In genomic region chr7:45213708-45214107, GRCm38 (mm10) we compare ENCODE assay signal across 31 mouse cellular contexts. TPM values are rescaled to one million over a fixed set of nuclear protein-coding genes. Genes with fewer than 3 reads are reported as not detected.
DNase-seq lines count a peak whose midpoint lies in the region; ATAC-seq and TF ChIP-seq lines count a peak whose summit lies in the region.
"Had no signal": no experiment of that assay in that cellular context is flagged by ENCODE, and none has a peak within 500 bp of the region (broad histone marks: within the 10 kb centered on the region; RNA-seq: fewer than 3 reads in every experiment).

No protein-coding gene starts in this region.

- H3K27ac ChIP-seq in forebrain, embryonic 13.5 days, result no peak overlapping the region
- no peak overlapping the region for H3K27ac ChIP-seq in forebrain, embryonic 16.5 days (ENCODE audit: low read length)
- no peak overlapping the region for H3K27ac ChIP-seq in testis, adult 2 months (ENCODE audit: control insufficient read depth, insufficient read depth, low read depth, low read length)
- H3K27ac ChIP-seq in liver, embryonic 14.5 days, result no peak overlapping the region
- no peak overlapping the region for H3K27ac ChIP-seq in kidney, embryonic 14.5 days (ENCODE audit: low read depth, low read length)
- H3K27ac ChIP-seq: hindbrain, embryonic 12.5 days; hindbrain, postnatal 0 days; intestine, embryonic 15.5 days; kidney, postnatal 0 days; limb, embryonic 12.5 days; midbrain, embryonic 13.5 days had no signal

- peak overlapping the region; percentile 8; the same call in 1 of the 2 replicates for H3K9ac ChIP-seq in forebrain, embryonic 13.5 days
- no peak overlapping the region for H3K9ac ChIP-seq in forebrain, embryonic 16.5 days (replicated peaks; ENCODE audit: low read depth, low read length)
- no peak overlapping the region for H3K9ac ChIP-seq in liver, embryonic 14.5 days (replicated peaks)
- no peak overlapping the region for H3K9ac ChIP-seq in kidney, embryonic 14.5 days (ENCODE audit: low read depth, low read length)
- H3K9ac ChIP-seq: hindbrain, embryonic 12.5 days; intestine, embryonic 15.5 days; limb, embryonic 12.5 days; midbrain, embryonic 13.5 days had no signal

- peaks cover 15% of the 10 kb centered on the region; the same call in 1 of the 2 replicates for H3K36me3 ChIP-seq in forebrain, embryonic 13.5 days (ENCODE audit: poor library complexity, severe bottlenecking)
- no peaks in the 10 kb centered on the region for H3K36me3 ChIP-seq in forebrain, embryonic 16.5 days (ENCODE audit: control insufficient read depth, insufficient read depth)
- H3K36me3 ChIP-seq in testis, adult 2 months (ENCODE audit: control insufficient read depth, insufficient read depth, low read length), result peaks cover 7% of the 10 kb centered on the region
- H3K36me3 ChIP-seq in liver, embryonic 14.5 days (replicated peaks; ENCODE audit: control insufficient read depth, insufficient read depth, low read depth), result no peaks in the 10 kb centered on the region
- peaks cover 18% of the 10 kb centered on the region for H3K36me3 ChIP-seq in kidney, embryonic 14.5 days (ENCODE audit: control insufficient read depth, insufficient read depth, low read length)
- H3K36me3 ChIP-seq: G1E; intestine, embryonic 15.5 days had no signal

- H3K9me3 ChIP-seq in forebrain, embryonic 13.5 days (replicated peaks), result no peaks in the 10 kb centered on the region
- no peaks in the 10 kb centered on the region; the same call in 1 of the 2 replicates for H3K9me3 ChIP-seq in forebrain, embryonic 16.5 days (ENCODE audit: control insufficient read depth, low read length)
- no peaks in the 10 kb centered on the region for H3K9me3 ChIP-seq in liver, embryonic 14.5 days (ENCODE audit: control insufficient read depth, low read length)
- H3K9me3 ChIP-seq in kidney, embryonic 14.5 days (ENCODE audit: control insufficient read depth, low read length), result no peaks in the 10 kb centered on the region
- H3K9me3 ChIP-seq: G1E; hindbrain, embryonic 12.5 days; intestine, embryonic 15.5 days; limb, embryonic 12.5 days; midbrain, embryonic 13.5 days had no signal

- WGBS in forebrain, embryonic 13.5 days, result 61% methylated on average over 5 of the region's 5 CpGs
- 61% methylated on average over 5 of the region's 5 CpGs for WGBS in forebrain, embryonic 16.5 days
- 52% methylated on average over 5 of the region's 5 CpGs for WGBS in liver, embryonic 14.5 days (ENCODE audit: insufficient replicate concordance)
- 50% methylated on average over 5 of the region's 5 CpGs for WGBS in kidney, embryonic 14.5 days

- H3K27me3 ChIP-seq in forebrain, embryonic 13.5 days, result peaks cover 33% of the 10 kb centered on the region
- peaks cover 15% of the 10 kb centered on the region for H3K27me3 ChIP-seq in forebrain, embryonic 16.5 days (replicated peaks; ENCODE audit: control insufficient read depth, insufficient read depth, low read length)
- H3K27me3 ChIP-seq in testis, adult 2 months (ENCODE audit: control insufficient read depth, insufficient read depth, low read length), result no peaks in the 10 kb centered on the region
- H3K27me3 ChIP-seq in liver, embryonic 14.5 days (ENCODE audit: control insufficient read depth, insufficient read depth, low read length), result peaks cover 21% of the 10 kb centered on the region
- H3K27me3 ChIP-seq in kidney, embryonic 14.5 days (ENCODE audit: control insufficient read depth, insufficient read depth, low read length), result peaks cover 14% of the 10 kb centered on the region; the same call in 1 of the 2 replicates

- no peak for ATAC-seq in forebrain, embryonic 13.5 days
- no peak for ATAC-seq in forebrain, embryonic 16.5 days
- 0 out of 2 replicates have a peak, but pooled peaks have one; percentile 6 for ATAC-seq in liver, embryonic 14.5 days (ENCODE audit: insufficient read depth)
- ATAC-seq in kidney, embryonic 14.5 days (ENCODE audit: low FRiP score, low TSS enrichment), result no peak
- ATAC-seq: forebrain, embryonic 14.5 days; hindbrain, postnatal 0 days; intestine, embryonic 15.5 days; lung, postnatal 0 days; midbrain, embryonic 13.5 days had no signal

- TF ChIP-seq POLR2A in testis, adult 2 months (IDR thresholded peaks at IDR 0.05; ENCODE audit: control insufficient read depth, low read depth, low read length), result no peak

- DNase-seq in testis, postnatal 14 days (ENCODE audit: low spot score), result no peak
- DNase-seq in liver, embryonic 14.5 days (ENCODE audit: low read depth in 3 of 3, low spot score in 3 of 3), result no peak
- DNase-seq in kidney, postnatal 4 days, result no peak
- no peak for DNase-seq in spleen, postnatal 14 days (ENCODE audit: low spot score in 2 of 2)
- DNase-seq: adrenal gland, postnatal 36 days; cerebellum, adult 18-20 months; cerebellum, postnatal 10 days; heart, postnatal 14 days; kidney, adult 2 months; layer of hippocampus, adult 9-11 months; lung, adult 18-20 months; lung, postnatal 4 days; right cerebral cortex, postnatal 25 days; thymus, adult 2 months; thymus, postnatal 36 days had no signal

- H3K4me1 ChIP-seq in forebrain, embryonic 13.5 days, result peaks cover 38% of the 10 kb centered on the region
- H3K4me1 ChIP-seq in forebrain, embryonic 16.5 days (replicated peaks; ENCODE audit: control insufficient read depth, insufficient read depth, low read length), result peaks cover 32% of the 10 kb centered on the region
- H3K4me1 ChIP-seq in testis, adult 2 months (ENCODE audit: control insufficient read depth, insufficient read depth, low read length), result peaks cover 12% of the 10 kb centered on the region
- H3K4me1 ChIP-seq in liver, embryonic 14.5 days (replicated peaks; ENCODE audit: control insufficient read depth in 2 of 2, insufficient read depth in 2 of 2, low read length in 1 of 2), result peaks cover 13 to 19% of the 10 kb centered on the region in 2 experiments
- peaks cover 21% of the 10 kb centered on the region for H3K4me1 ChIP-seq in kidney, embryonic 14.5 days (ENCODE audit: control insufficient read depth, insufficient read depth, low read length)

- H3K4me3 ChIP-seq in forebrain, embryonic 13.5 days, result no peak overlapping the region
- H3K4me3 ChIP-seq in forebrain, embryonic 16.5 days (replicated peaks; ENCODE audit: low read length), result no peak overlapping the region
- H3K4me3 ChIP-seq in testis, adult 2 months (ENCODE audit: control insufficient read depth, low read depth, low read length), result peak overlapping the region; percentile 93
- H3K4me3 ChIP-seq in liver, embryonic 14.5 days (ENCODE audit: insufficient read depth in 1 of 2, low read depth in 2 of 2, low read length in 2 of 2), result no peak overlapping the region
- no peak overlapping the region for H3K4me3 ChIP-seq in kidney, embryonic 14.5 days (ENCODE audit: low read length)
- H3K4me3 ChIP-seq: erythroblast, embryonic 14.5 days; hindbrain, embryonic 12.5 days; intestine, embryonic 15.5 days; limb, embryonic 12.5 days; midbrain, embryonic 13.5 days had no signal

- TF ChIP-seq CTCF in testis, adult 2 months (IDR thresholded peaks at IDR 0.05; ENCODE audit: control insufficient read depth, insufficient read depth, insufficient replicate concordance, low read depth, low read length), result no peak
- no peak for TF ChIP-seq CTCF in liver, embryonic 14.5 days (IDR thresholded peaks at IDR 0.05; ENCODE audit: low read depth)

- no peak for TF ChIP-seq EP300 in liver, embryonic 14.5 days (IDR thresholded peaks at IDR 0.05; ENCODE audit: low read depth)

- no peak overlapping the region for H3K4me2 ChIP-seq in forebrain, embryonic 13.5 days
- H3K4me2 ChIP-seq in forebrain, embryonic 16.5 days (ENCODE audit: low read length), result no peak overlapping the region
- no peak overlapping the region for H3K4me2 ChIP-seq in liver, embryonic 14.5 days (ENCODE audit: low read depth)
- no peak overlapping the region for H3K4me2 ChIP-seq in kidney, embryonic 14.5 days (replicated peaks; ENCODE audit: low read depth, low read length)
- H3K4me2 ChIP-seq: hindbrain, embryonic 12.5 days; intestine, embryonic 15.5 days; limb, embryonic 12.5 days; midbrain, embryonic 13.5 days had no signal

RNA-seq across cellular contexts. Expression of gene Dkkl1, which starts 1.8 kb away (rescaled TPM):
- 0.59 and 0.63 TPM in 2 replicates for polyA plus RNA-seq in forebrain, embryonic 13.5 days (2015; fragmentation: Nextera tagmentation; extraction: Ambion mirVana)
- 1.1 and 2.2 TPM in 2 replicates for polyA plus RNA-seq in forebrain, embryonic 16.5 days (2015; fragmentation: Nextera tagmentation; extraction: Ambion mirVana)
- 1,273 and 1,348 TPM in 2 replicates for polyA plus RNA-seq in testis, adult 2 months (2012; rRNA removed)
- 1.1 and 1.5 TPM in 2 replicates for polyA plus RNA-seq in liver, embryonic 14.5 days (2012; rRNA removed)
- polyA plus RNA-seq in liver, embryonic 14.5 days (2014; fragmentation: Nextera tagmentation; extraction: Ambion mirVana), result 2.1 and 2.6 TPM in 2 replicates
- polyA plus RNA-seq in kidney, embryonic 14.5 days (2014; fragmentation: Nextera tagmentation; extraction: Ambion mirVana), result 0.44 and 1.1 TPM in 2 replicates
- polyA plus RNA-seq: G1E had no signal

RNA-seq across cellular contexts. Expression of gene Tead2, which starts 1.8 kb away (rescaled TPM):
- polyA plus RNA-seq in forebrain, embryonic 13.5 days (2015; fragmentation: Nextera tagmentation; extraction: Ambion mirVana), result 181 and 198 TPM in 2 replicates
- 73.1 and 79.5 TPM in 2 replicates for polyA plus RNA-seq in forebrain, embryonic 16.5 days (2015; fragmentation: Nextera tagmentation; extraction: Ambion mirVana)
- 43.1 and 60.2 TPM in 2 replicates for polyA plus RNA-seq in testis, adult 2 months (2012; rRNA removed)
- polyA plus RNA-seq in liver, embryonic 14.5 days (2012; rRNA removed), result 7.9 and 10.0 TPM in 2 replicates
- 4.1 and 4.5 TPM in 2 replicates for polyA plus RNA-seq in liver, embryonic 14.5 days (2014; fragmentation: Nextera tagmentation; extraction: Ambion mirVana)
- polyA plus RNA-seq in kidney, embryonic 14.5 days (2014; fragmentation: Nextera tagmentation; extraction: Ambion mirVana), result 206 and 234 TPM in 2 replicates
- polyA plus RNA-seq: G1E had no signal

RNA-seq across cellular contexts. Expression of gene Ccdc155, which starts 9.0 kb away (rescaled TPM):
- polyA plus RNA-seq in forebrain, embryonic 13.5 days (2015; fragmentation: Nextera tagmentation; extraction: Ambion mirVana), result 0.87 and 0.93 TPM in 2 replicates
- 0.58 and 0.95 TPM in 2 replicates for polyA plus RNA-seq in forebrain, embryonic 16.5 days (2015; fragmentation: Nextera tagmentation; extraction: Ambion mirVana)
- 78.3 and 81.9 TPM in 2 replicates for polyA plus RNA-seq in testis, adult 2 months (2012; rRNA removed)
- 0.02 and 0.08 TPM in 2 replicates for polyA plus RNA-seq in liver, embryonic 14.5 days (2012; rRNA removed)
- not detected in 2 replicates for polyA plus RNA-seq in liver, embryonic 14.5 days (2014; fragmentation: Nextera tagmentation; extraction: Ambion mirVana)
- polyA plus RNA-seq in kidney, embryonic 14.5 days (2014; fragmentation: Nextera tagmentation; extraction: Ambion mirVana), result 0.93 and 1.1 TPM in 2 replicates
- polyA plus RNA-seq: C2C12, G1E had no signal

RNA-seq across cellular contexts. Expression of gene Cd37, which starts 25.2 kb away (rescaled TPM):
- polyA plus RNA-seq in forebrain, embryonic 13.5 days (2015; fragmentation: Nextera tagmentation; extraction: Ambion mirVana), result 0.96 and 1.3 TPM in 2 replicates
- polyA plus RNA-seq in forebrain, embryonic 16.5 days (2015; fragmentation: Nextera tagmentation; extraction: Ambion mirVana), result 1.5 and 1.6 TPM in 2 replicates
- 78.0 and 87.4 TPM in 2 replicates for polyA plus RNA-seq in testis, adult 2 months (2012; rRNA removed)
- polyA plus RNA-seq in liver, embryonic 14.5 days (2012; rRNA removed), result 10.5 and 12.8 TPM in 2 replicates
- 9.0 and 9.1 TPM in 2 replicates for polyA plus RNA-seq in liver, embryonic 14.5 days (2014; fragmentation: Nextera tagmentation; extraction: Ambion mirVana)
- 0.60 and 1.2 TPM in 2 replicates for polyA plus RNA-seq in kidney, embryonic 14.5 days (2014; fragmentation: Nextera tagmentation; extraction: Ambion mirVana)

RNA-seq across cellular contexts. Expression of gene Slc6a16, which starts 27.2 kb away (rescaled TPM):
- 0.11 and 0.23 TPM in 2 replicates for polyA plus RNA-seq in forebrain, embryonic 13.5 days (2015; fragmentation: Nextera tagmentation; extraction: Ambion mirVana)
- 0.30 and 0.47 TPM in 2 replicates for polyA plus RNA-seq in forebrain, embryonic 16.5 days (2015; fragmentation: Nextera tagmentation; extraction: Ambion mirVana)
- polyA plus RNA-seq in testis, adult 2 months (2012; rRNA removed), result 76.9 and 81.4 TPM in 2 replicates
- 0.03 TPM in 1 of 2 replicates, not detected in the other for polyA plus RNA-seq in liver, embryonic 14.5 days (2012; rRNA removed)
- polyA plus RNA-seq in liver, embryonic 14.5 days (2014; fragmentation: Nextera tagmentation; extraction: Ambion mirVana), result not detected in 2 replicates
- polyA plus RNA-seq in kidney, embryonic 14.5 days (2014; fragmentation: Nextera tagmentation; extraction: Ambion mirVana), result 0.18 and 0.20 TPM in 2 replicates
- polyA plus RNA-seq: C2C12; erythroblast, embryonic 14.5 days; G1E; intestine, embryonic 15.5 days; lung, postnatal 0 days; stomach, embryonic 16.5 days had no signal

Comparison
In these comparisons a context has a peak if more than half of its experiments do, and no peak if none do; other contexts are left out.
1. RNA of gene Dkkl1, which starts 1.8 kb away (polyA plus RNA-seq): 1,273 to 1,348 TPM in testis, adult 2 months; 1.1 to 2.2 TPM in forebrain, embryonic 16.5 days, 1.1 to 2.6 TPM in liver, embryonic 14.5 days, 0.44 to 1.1 TPM in kidney, embryonic 14.5 days and 0.59 to 0.63 TPM in forebrain, embryonic 13.5 days; every median in the first group is over 100 times any median in the second.
2. RNA of gene Ccdc155, which starts 9.0 kb away (polyA plus RNA-seq): 78.3 to 81.9 TPM in testis, adult 2 months; 0.58 to 0.95 TPM in forebrain, embryonic 16.5 days, 0.93 to 1.1 TPM in kidney, embryonic 14.5 days, 0.87 to 0.93 TPM in forebrain, embryonic 13.5 days and 0.02 to 0.08 TPM in liver, embryonic 14.5 days; every median in the first group is over 10 times any median in the second.